Mouse (Mus musculus): ENCODE results near the gene Fam172a.

DNA sequence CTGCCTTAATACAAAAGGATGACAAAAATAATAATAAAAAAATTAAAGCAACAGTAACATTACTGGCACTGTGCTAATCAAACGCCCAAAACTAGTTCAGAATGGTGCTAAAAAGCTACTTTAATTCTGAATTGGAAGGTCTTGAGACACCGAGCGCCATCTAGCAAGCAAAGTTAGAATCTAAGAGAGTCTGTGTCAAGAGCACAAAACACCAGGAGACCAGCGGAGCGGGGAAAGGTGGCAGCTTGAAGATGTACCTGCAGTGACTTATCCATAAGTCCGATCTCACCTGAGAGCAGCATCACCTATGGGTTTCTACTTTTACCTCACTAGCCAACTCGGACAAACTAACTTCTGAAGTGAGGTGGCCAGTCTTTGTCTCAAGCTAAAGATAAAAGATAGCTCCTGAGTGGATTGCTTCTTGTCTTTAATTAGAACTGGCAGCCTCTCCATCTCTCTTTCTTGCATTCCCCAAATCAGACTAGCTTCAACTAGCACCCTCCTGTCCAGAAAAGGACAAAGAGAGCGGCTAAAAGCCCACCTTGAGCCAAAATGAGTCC is 474.1 kb downstream of the Fam172a start:
- TF ChIP-seq CTCF (IDR thresholded peaks at IDR 0.05; ENCODE audit: low read depth, low read length) (no peak), POLR2AphosphoS5 (IDR thresholded peaks at IDR 0.05; ENCODE audit: insufficient replicate concordance, low read depth, low read length) (no peak), GATA1 (IDR thresholded peaks at IDR 0.05; ENCODE audit: borderline replicate concordance, low read length) (no peak), GATA2 (IDR thresholded peaks at IDR 0.05; ENCODE audit: borderline replicate concordance, low read depth, low read length) (no peak)

Data from G1E (cell line).